Mouse (Mus musculus): ENCODE results near the gene Gm9837.

The Gm9837 gene

GRCm38 (mm10) chr11:53486822-53487594 is 16.7 kb upstream of the Gm9837 start:
- DNase-seq (ENCODE audit: low spot score): no peak

GRCm38 (mm10) chr11:53486351-53486750 is 16.1 kb upstream of the Gm9837 start:
- no peak for DNase-seq (ENCODE audit: low spot score)

- DNase-seq (ENCODE audit: low spot score): no peak
These were observed 15.4 kb upstream of the Gm9837 start for GRCm38 (mm10) chr11:53485719-53486118.

- no peak for DNase-seq (ENCODE audit: low spot score)
These were observed 13.0 kb upstream of the Gm9837 start for GRCm38 (mm10) chr11:53483159-53483891.

GRCm38 (mm10) chr11:53481088-53481730 is 10.9 kb upstream of the Gm9837 start:
- no peak for DNase-seq (ENCODE audit: low spot score)

- no peak for DNase-seq (ENCODE audit: low spot score)
These were observed 9.6 kb upstream of the Gm9837 start, which contains the start of the genes Gm9945 and Sowaha for GRCm38 (mm10) chr11:53479783-53480301. Gm9945 (plus strand) TSS chr11:53480166. Sowaha (minus strand) TSS chr11:53480274.

- DNase-seq (ENCODE audit: low spot score): no peak
These were observed 9.0 kb upstream of the Gm9837 start for GRCm38 (mm10) chr11:53479171-53479782.

- DNase-seq (ENCODE audit: low spot score): no peak
These were observed 8.3 kb upstream of the Gm9837 start for GRCm38 (mm10) chr11:53478383-53479170.

GRCm38 (mm10) chr11:53477833-53478232 is 7.6 kb upstream of the Gm9837 start:
- no peak for DNase-seq (ENCODE audit: low spot score)

- DNase-seq (ENCODE audit: low spot score): no peak
These were observed 5.3 kb upstream of the Gm9837 start for GRCm38 (mm10) chr11:53475620-53476019.

GRCm38 (mm10) chr11:53472709-53473108 is 2.4 kb upstream of the Gm9837 start:
- no peak for DNase-seq (ENCODE audit: low spot score)

- no peak for DNase-seq (ENCODE audit: low spot score)
These were observed 848 bp downstream of the Gm9837 start for GRCm38 (mm10) chr11:53469294-53469967.

GRCm38 (mm10) chr11:53466231-53466971 is 3.9 kb downstream of the Gm9837 start:
- no peak for DNase-seq (ENCODE audit: low spot score)

- no peak for DNase-seq (ENCODE audit: low spot score)
These were observed 6.5 kb downstream of the Gm9837 start for GRCm38 (mm10) chr11:53463551-53464424.

- DNase-seq (ENCODE audit: low spot score): no peak
These were observed 8.6 kb downstream of the Gm9837 start for GRCm38 (mm10) chr11:53461727-53462126.

- DNase-seq (ENCODE audit: low spot score): no peak
These were observed 10.1 kb downstream of the Gm9837 start for GRCm38 (mm10) chr11:53460192-53460591.

GRCm38 (mm10) chr11:53458996-53459395 is 11.3 kb downstream of the Gm9837 start:
- DNase-seq (ENCODE audit: low spot score): no peak

- DNase-seq (ENCODE audit: low spot score): no peak
These were observed 12.8 kb downstream of the Gm9837 start for GRCm38 (mm10) chr11:53457372-53457954.

All from urinary bladder, postnatal 10 days (tissue).